Mouse (Mus musculus): Measurements from ENCODE around the gene Bpgm. TPM values are rescaled to one million over a fixed set of nuclear protein-coding genes. Genes with fewer than 3 reads are reported as not detected.

The Bpgm gene
- polyA plus RNA-seq, 1 experiment, result 22.1 TPM

DNA sequence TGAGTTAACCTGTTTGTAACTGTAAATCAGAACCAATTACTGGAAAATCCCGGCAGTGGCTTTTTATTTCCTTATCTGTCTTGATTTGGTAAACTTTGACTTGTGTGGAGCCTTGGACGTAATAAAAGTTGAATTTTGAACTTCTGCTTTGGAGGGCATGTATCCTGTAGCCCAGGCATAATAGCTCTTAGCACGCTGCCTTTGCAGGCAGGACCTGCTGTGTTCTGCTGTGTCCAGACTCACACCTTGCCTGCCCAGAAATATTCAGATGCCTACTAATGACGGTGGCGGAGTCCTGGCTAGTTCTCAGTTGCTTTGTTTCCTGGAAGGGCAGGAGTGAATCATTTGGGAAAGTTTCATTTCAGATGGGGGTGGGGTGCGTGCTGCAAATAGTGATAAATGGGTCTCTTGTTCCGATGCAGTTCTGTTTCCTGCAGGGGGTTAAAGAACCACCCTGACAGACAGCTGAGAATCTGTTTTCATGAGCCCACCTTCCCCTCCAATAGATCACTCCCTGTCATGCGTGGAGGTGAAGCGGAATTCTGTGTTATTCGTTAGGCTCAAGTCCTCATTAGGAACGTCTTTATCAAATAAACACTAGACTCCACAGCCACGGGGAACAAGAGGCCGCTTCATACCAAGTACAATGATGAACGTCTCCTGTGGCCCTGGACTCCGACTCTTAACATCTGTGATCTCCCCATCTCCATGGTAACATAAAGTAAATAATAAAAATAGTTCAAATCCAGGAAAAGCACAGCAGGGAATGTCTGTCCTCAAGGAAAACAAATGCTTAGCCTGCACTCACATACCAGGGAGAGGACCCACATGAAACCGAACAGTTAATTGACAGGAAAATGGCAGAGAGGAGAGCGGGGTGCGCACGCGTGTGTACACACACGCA, 67.5 kb downstream of the Bpgm start:
- Histone ChIP-seq H3K27ac (ENCODE audit: insufficient read depth, low read depth, low read length) (peak overlapping the region; percentile 63), H3K4me1 (ENCODE audit: control insufficient read depth, insufficient read depth, insufficient read length, low read length) (peaks cover 10% of the 10 kb centered on the region), H3K4me3 (ENCODE audit: low read depth, low read length) (peak overlapping the region; percentile 14; the same call in 1 of the 2 replicates), H3K27me3 (ENCODE audit: control insufficient read depth, insufficient read depth, low read length) (no peaks in the 10 kb centered on the region), H3K36me3 (ENCODE audit: control insufficient read depth, insufficient read depth, low read length) (no peaks in the 10 kb centered on the region)
- 28% methylated on average over 21 of the region's 21 CpGs for WGBS
- TF ChIP-seq CTCF (IDR thresholded peaks at IDR 0.05; ENCODE audit: extremely low read depth, insufficient read length, insufficient replicate concordance, low read depth, low read length) (no peak), POLR2A (IDR thresholded peaks at IDR 0.05; ENCODE audit: low read depth, low read length) (no peak)

DNA sequence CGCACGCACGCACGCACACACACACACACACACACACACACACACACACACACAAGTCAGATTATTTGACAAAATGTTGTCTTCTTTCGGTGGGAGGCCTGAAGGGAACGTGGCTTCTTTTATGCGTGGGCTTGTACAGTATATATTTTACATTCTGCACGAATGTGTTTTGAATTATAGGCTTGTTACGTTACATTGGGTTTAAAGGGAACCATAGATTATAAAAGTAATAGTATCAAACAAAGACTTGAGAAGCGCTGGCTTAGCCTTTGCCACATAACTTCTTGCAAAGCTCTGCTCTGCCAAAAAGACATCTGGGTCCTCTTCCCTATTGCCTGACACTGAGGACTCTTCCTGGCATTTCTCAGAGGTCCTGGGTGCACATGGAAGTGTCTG, 68.2 kb downstream of the Bpgm start:
- no peaks in the 10 kb centered on the region for H3K27me3 ChIP-seq (ENCODE audit: control insufficient read depth, insufficient read depth, low read length)
- H3K4me1 ChIP-seq (ENCODE audit: control insufficient read depth, insufficient read depth, insufficient read length, low read length), result peaks cover 10% of the 10 kb centered on the region
- H3K27ac ChIP-seq (ENCODE audit: insufficient read depth, low read depth, low read length), result no peak overlapping the region
- no peaks in the 10 kb centered on the region for H3K36me3 ChIP-seq (ENCODE audit: control insufficient read depth, insufficient read depth, low read length)
- TF ChIP-seq CTCF (IDR thresholded peaks at IDR 0.05; ENCODE audit: extremely low read depth, insufficient read length, insufficient replicate concordance, low read depth, low read length) (no peak), POLR2A (IDR thresholded peaks at IDR 0.05; ENCODE audit: low read depth, low read length) (no peak)
- no peak overlapping the region for H3K4me3 ChIP-seq (ENCODE audit: low read depth, low read length)
- WGBS, result 80% methylated on average over 10 of the region's 10 CpGs

DNA sequence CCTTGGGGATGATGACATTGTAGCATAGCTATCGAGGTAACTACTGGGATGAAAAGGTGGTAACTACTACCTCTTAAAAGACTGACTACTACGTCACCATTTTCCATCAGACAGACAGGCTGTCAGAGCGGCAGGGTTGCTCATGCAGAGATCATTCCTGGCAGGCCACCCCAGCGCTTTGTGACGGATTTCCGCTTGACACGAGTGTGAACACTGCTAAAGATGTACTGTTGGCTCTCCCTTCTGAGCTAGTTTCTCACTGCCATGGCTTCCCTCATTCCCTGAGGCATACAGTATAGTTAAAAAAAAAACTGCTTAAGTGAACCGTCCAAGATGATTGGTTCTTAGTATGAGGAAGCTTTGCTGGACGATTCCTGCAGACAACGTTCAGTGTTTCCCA, 69.3 kb downstream of the Bpgm start:
- WGBS, result 80% methylated on average over 10 of the region's 10 CpGs
- no peak overlapping the region for H3K4me3 ChIP-seq (ENCODE audit: low read depth, low read length)
- TF ChIP-seq POLR2A (IDR thresholded peaks at IDR 0.05; ENCODE audit: low read depth, low read length), result no peak
- no peak for TF ChIP-seq CTCF (IDR thresholded peaks at IDR 0.05; ENCODE audit: extremely low read depth, insufficient read length, insufficient replicate concordance, low read depth, low read length)
- no peaks in the 10 kb centered on the region for H3K36me3 ChIP-seq (ENCODE audit: control insufficient read depth, insufficient read depth, low read length)
- no peaks in the 10 kb centered on the region for H3K27me3 ChIP-seq (ENCODE audit: control insufficient read depth, insufficient read depth, low read length)
- H3K27ac ChIP-seq (ENCODE audit: insufficient read depth, low read depth, low read length), result no peak overlapping the region
- H3K4me1 ChIP-seq (ENCODE audit: control insufficient read depth, insufficient read depth, insufficient read length, low read length), result peaks cover 10% of the 10 kb centered on the region

DNA sequence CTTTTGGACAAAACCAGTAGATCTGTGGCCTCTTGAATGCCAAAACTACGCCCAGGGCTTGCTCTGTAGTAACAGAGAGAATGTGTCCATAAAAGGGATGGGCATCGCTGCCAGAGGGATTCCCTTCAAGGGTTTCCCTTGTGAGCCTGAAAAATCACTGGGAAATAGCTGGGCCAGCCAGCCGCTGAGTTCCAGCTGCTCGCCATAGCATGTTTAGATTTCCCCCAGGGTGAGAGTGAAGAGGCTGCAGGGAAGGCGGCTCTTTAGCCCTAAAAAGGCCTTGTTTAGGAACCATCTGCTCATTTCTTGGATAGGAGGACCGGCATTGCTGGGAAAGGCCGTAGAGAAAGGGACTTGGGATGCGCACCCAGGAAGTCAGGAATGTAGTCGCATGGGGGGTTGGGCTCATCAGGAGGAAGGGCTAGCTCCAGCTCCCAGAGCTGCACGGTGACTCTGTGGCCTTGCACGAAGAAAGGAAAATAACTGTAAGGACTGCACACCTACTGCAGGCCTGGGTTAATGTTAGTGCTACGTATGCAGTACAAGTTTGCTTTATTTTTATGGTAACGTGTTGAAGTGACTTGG, 72.5 kb downstream of the Bpgm start:
- no peaks in the 10 kb centered on the region for H3K36me3 ChIP-seq (ENCODE audit: control insufficient read depth, insufficient read depth, low read length)
- peaks cover 2% of the 10 kb centered on the region; the same call in 1 of the 2 replicates for H3K4me1 ChIP-seq (ENCODE audit: control insufficient read depth, insufficient read depth, insufficient read length, low read length)
- no peaks in the 10 kb centered on the region for H3K27me3 ChIP-seq (ENCODE audit: control insufficient read depth, insufficient read depth, low read length)
- peak overlapping the region; percentile 4; the same call in 1 of the 2 replicates for H3K27ac ChIP-seq (ENCODE audit: insufficient read depth, low read depth, low read length)
- TF ChIP-seq POLR2A (IDR thresholded peaks at IDR 0.05; ENCODE audit: low read depth, low read length), result no peak
- no peak for TF ChIP-seq CTCF (IDR thresholded peaks at IDR 0.05; ENCODE audit: extremely low read depth, insufficient read length, insufficient replicate concordance, low read depth, low read length)
- WGBS, result 67% methylated on average over 13 of the region's 13 CpGs
- no peak overlapping the region for H3K4me3 ChIP-seq (ENCODE audit: low read depth, low read length)

DNA sequence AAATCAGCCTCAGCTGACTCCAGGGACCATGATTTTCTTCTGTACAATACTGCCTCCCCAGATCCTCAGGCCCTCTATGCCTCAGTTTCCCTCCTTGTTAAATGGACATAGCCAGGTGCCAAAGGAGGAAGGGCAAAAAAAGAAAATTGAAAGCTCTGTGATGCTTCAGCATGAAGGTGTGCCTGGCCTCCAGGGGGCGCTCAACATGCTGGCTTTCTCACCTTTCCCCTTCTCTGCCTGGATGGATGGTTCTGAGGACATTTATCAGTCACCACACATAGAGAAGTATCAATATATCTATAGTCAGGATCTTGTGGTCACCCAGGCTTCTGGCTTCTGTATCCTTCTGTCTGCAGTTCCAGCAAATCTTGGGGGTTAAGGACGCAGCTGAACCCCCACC, 73.0 kb downstream of the Bpgm start:
- 46% methylated on average over 2 of the region's 2 CpGs for WGBS
- H3K4me1 ChIP-seq (ENCODE audit: control insufficient read depth, insufficient read depth, insufficient read length, low read length), result no peaks in the 10 kb centered on the region
- peak overlapping the region; percentile 4; the same call in 1 of the 2 replicates for H3K27ac ChIP-seq (ENCODE audit: insufficient read depth, low read depth, low read length)
- no peak overlapping the region for H3K4me3 ChIP-seq (ENCODE audit: low read depth, low read length)
- no peak for TF ChIP-seq POLR2A (IDR thresholded peaks at IDR 0.05; ENCODE audit: low read depth, low read length)
- peak; percentile 83 for TF ChIP-seq CTCF (IDR thresholded peaks at IDR 0.05; ENCODE audit: extremely low read depth, insufficient read length, insufficient replicate concordance, low read depth, low read length)
- H3K36me3 ChIP-seq (ENCODE audit: control insufficient read depth, insufficient read depth, low read length), result no peaks in the 10 kb centered on the region
- H3K27me3 ChIP-seq (ENCODE audit: control insufficient read depth, insufficient read depth, low read length), result no peaks in the 10 kb centered on the region

DNA sequence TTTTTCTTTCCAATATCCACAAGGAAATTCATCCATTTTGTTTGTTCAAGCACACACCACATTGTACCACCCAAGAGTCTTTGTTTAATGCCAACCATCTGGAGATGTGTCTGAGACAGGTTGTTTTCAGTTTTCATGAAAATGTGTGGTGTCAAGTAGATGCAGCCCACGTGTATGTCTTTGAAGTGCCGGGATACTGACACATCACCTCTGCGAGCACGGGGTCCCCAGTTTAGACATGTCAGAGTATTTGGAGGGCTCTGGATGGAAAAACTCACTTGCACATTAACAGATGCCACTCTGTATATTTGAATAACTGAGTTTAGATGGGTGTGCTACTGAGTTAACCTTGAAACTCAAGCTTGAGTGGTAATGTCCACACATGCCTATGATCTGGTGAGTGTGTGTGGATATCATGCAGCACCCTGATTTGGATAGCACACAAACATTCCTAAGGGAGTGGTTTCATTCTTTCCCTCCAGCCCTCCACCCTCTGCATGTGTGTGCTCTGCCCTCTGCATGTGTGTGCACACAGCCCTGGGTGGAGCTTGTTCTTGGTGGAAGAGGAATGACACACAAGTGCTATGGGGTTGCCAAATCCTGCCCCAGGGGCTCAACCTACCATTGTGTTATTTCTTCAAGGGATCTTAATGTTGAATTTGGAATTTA, 76.6 kb downstream of the Bpgm start:
- Histone ChIP-seq H3K4me3 (ENCODE audit: low read depth, low read length) (no peak overlapping the region), H3K36me3 (ENCODE audit: control insufficient read depth, insufficient read depth, low read length) (no peaks in the 10 kb centered on the region), H3K4me1 (ENCODE audit: control insufficient read depth, insufficient read depth, insufficient read length, low read length) (no peaks in the 10 kb centered on the region), H3K27ac (ENCODE audit: insufficient read depth, low read depth, low read length) (no peak overlapping the region), H3K27me3 (ENCODE audit: control insufficient read depth, insufficient read depth, low read length) (no peaks in the 10 kb centered on the region)
- 94% methylated on average over 4 of the region's 4 CpGs for WGBS
- TF ChIP-seq CTCF (IDR thresholded peaks at IDR 0.05; ENCODE audit: extremely low read depth, insufficient read length, insufficient replicate concordance, low read depth, low read length) (no peak), POLR2A (IDR thresholded peaks at IDR 0.05; ENCODE audit: low read depth, low read length) (no peak)
